Mouse (Mus musculus): Measurements from ENCODE around the gene Zfp13. TPM values are rescaled to one million over a fixed set of nuclear protein-coding genes. Genes with fewer than 3 reads are reported as not detected.
A peak's percentile ranks its signal among the peaks of the same experiment; 100 is the strongest.
"Not testable (repeated sequence)": the region's sequence is repeated elsewhere in the genome, so short reads cannot be mapped to it uniquely, and the experiment has no call there.

Zfp13 gene
- total RNA-seq, 2 experiments from 2014 or later: 4.9 TPM

- DNase-seq; intact Hi-C loops (cut with DNase I; ENCODE audit: low total_unique reads): not testable (repeated sequence)
Measured at GRCm38 (mm10) chr17:23595139-23595538, 4.1 kb downstream of the Zfp13 start.

GRCm38 (mm10) chr17:23592926-23593300 is 6.4 kb downstream of the Zfp13 start:
- DNase-seq: no peak
- intact Hi-C loops (cut with DNase I; ENCODE audit: low total_unique reads): no loop called here

GRCm38 (mm10) chr17:23592208-23592925 is 6.9 kb downstream of the Zfp13 start:
- peak; percentile 94 for DNase-seq
- intact Hi-C loops (cut with DNase I; ENCODE audit: low total_unique reads): no loop called here

DNA sequence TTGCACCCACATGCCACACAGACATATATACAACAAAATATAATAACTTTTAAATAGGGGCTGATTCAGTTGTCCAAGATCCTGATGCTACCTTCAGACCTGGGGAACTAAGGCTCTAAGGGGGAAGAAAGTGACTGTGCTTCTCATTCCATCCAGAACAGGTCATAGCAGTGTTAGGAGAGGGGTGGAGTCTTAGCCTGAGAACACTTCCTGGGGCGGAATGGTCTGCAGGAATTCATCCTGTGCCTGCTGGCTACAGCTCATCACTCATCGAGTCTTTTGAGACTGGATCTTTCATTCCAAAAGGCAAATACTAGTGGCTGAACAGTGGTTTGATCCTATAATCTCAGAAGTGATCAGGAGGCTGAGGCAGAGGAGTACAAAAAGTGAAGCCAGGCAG is 12.0 kb downstream of the Zfp13 start:
- intact Hi-C loops (cut with DNase I; ENCODE audit: low total_unique reads): no loop called here
- no peak for DNase-seq

GRCm38 (mm10) chr17:23585721-23586491 is 13.4 kb downstream of the Zfp13 start:
- peak; percentile 34 for DNase-seq
- intact Hi-C loops (cut with DNase I; ENCODE audit: low total_unique reads): no loop called here

GRCm38 (mm10) chr17:23584786-23585185 is 14.5 kb downstream of the Zfp13 start:
- no peak for DNase-seq
- intact Hi-C loops (cut with DNase I; ENCODE audit: low total_unique reads): no loop called here

DNA sequence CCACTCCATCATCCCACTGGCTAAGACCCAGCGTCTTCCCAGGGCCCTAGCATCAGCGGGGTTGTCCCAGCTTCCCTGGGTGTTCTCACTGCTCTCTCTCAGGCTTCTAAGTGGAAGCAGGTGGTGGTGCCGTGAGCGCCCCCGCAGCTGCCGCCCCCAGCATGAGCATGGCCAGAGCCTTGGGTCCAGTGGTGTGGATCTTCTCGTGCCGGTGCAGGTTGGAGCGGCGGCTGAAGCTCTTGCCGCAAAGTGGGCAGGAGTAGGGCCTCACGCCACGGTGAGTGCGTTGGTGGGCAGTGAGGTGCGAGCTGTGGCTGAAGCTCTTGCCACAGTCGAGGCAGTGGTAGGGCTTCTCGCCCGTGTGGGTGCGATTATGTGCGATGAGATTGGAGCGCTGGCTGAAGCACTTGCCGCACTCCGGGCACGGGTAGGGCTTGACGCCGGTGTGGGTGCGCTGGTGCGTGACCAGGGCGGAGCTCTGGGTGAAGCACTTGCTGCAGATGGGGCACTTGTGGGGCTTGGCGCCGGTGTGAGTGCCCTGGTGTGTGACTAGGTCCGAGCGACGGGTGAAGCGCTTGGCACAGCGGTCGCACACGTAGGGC is 23.2 kb downstream of the Zfp13 start:
- no peak for DNase-seq
- intact Hi-C loops (cut with DNase I; ENCODE audit: low total_unique reads): no loop called here

- no peak for DNase-seq
- intact Hi-C loops (cut with DNase I; ENCODE audit: low total_unique reads): loop anchor here (5.0 kb wide), 2 partner anchors 38 to 133 kb away; no protein-coding TSS in a partner anchor
Measured at GRCm38 (mm10) chr17:23574130-23574529, 25.2 kb downstream of the Zfp13 start.

GRCm38 (mm10) chr17:23572059-23572458 is 27.2 kb downstream of the Zfp13 start:
- DNase-seq: no peak
- intact Hi-C loops (cut with DNase I; ENCODE audit: low total_unique reads): loop anchor here (5.0 kb wide), 2 partner anchors 40 to 135 kb away; no protein-coding TSS in a partner anchor

DNA sequence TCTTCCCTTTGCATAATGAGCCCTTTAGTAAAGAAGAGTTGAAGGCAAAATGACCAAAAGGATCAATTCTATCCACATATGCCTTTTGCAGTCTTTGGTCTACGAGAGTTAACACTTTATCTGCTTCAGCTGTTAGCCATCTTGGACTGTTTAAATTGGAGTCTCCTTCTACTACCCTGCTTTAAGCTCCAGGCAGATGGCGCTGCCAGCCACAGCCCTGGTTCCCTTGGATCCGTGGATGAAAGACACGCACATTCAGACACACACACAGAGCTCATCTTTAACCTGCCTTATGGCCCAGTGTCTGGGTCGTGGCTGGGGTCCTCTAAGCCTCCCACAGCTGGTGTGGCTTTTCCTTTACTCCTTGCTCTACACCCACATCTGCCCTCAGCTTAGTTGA is 28.2 kb downstream of the Zfp13 start:
- no peak for DNase-seq
- intact Hi-C loops (cut with DNase I; ENCODE audit: low total_unique reads): loop anchor here (5.0 kb wide), 2 partner anchors 41 to 136 kb away; no protein-coding TSS in a partner anchor

- intact Hi-C loops (cut with DNase I; ENCODE audit: low total_unique reads): loop anchor here (5.0 kb wide), 2 partner anchors 42 to 137 kb away; no protein-coding TSS in a partner anchor
- DNase-seq: peak; percentile 35
Measured at GRCm38 (mm10) chr17:23570017-23570416, 29.3 kb downstream of the Zfp13 start.

GRCm38 (mm10) chr17:23568370-23568769 is 30.9 kb downstream of the Zfp13 start:
- intact Hi-C loops (cut with DNase I; ENCODE audit: low total_unique reads): no loop called here
- no peak for DNase-seq

GRCm38 (mm10) chr17:23566787-23567186 is 32.5 kb downstream of the Zfp13 start:
- no peak for DNase-seq
- intact Hi-C loops (cut with DNase I; ENCODE audit: low total_unique reads): no loop called here

DNA sequence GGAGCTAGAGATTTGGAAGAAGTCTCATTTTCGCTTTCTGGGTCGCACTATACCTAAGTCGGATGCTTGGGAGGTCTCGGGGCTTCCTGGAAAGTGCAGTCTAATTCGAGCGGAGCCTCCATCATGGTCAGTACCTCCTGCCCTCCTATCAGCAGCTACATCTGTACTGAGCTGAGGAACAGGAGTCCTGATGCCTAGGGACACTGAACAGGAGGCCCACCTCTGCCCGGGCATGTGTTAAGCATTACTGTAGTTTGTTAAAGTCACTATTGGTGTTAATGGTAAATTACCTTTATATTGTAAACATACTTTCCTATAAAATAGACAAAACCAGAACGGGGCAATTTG is 34.9 kb downstream of the Zfp13 start:
- no peak for DNase-seq
- intact Hi-C loops (cut with DNase I; ENCODE audit: low total_unique reads): no loop called here

DNA sequence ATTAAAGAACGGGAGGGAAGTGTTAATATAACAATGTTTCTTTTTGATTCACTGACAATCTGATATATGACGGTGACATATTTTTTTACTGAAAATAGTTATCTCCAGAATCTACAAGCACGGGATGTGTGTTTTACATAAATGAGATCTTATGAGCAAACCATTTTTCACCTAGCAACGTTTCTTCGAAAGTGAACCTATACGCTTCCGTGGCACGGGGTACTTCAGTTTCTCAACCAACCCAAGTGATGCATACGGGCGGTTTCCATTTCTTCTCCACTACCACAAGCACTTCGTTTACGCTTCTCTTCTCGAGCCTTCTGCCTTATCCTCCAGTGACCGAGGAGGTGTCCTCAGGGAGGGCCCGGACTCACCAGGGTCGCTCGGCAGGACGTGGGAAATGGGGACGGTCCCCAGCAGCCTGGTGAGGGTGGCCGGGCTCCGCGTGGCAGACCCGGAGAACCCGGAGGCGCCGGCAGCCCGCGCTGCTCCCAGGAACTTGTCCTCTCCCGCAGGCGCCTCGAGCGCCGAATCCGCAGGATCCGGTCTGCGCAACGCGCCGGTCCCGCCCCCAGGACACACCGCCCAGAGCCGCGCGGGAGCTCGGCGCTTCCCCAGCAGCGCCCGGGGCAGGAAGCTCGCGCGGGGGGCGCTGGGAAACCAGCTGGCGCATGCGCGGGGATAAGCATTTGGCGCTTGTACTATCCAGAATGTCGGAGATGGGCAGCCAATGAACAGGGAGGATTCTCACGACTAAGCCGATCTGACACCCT is 35.5 kb downstream of the Zfp13 start, which contains the start of gene Zfp213:
Gene Zfp213, minus strand, starts transcription at position 644 of the 773 bp plus-strand sequence.
- DNase-seq: peak; percentile 96
- intact Hi-C loops (cut with DNase I; ENCODE audit: low total_unique reads): no loop called here

DNA sequence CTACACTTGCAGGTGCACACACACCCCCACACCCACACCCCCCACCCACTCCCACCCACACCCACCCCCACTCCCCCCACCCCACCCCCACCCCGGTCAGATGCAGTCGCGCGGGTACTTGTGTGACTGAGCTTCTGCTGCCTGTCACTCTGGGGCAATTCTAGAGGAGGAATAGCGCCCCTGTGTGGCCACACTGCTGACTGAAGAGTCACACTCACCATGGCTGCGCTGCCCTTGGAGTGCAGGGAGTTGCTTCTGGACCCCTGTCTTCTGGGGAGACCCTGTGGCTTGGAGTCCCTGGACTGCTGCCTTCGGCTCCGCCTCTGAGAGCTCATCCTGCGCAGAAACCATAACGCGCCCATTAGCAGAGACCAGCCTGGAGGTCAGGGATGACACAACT is 39.5 kb downstream of the Zfp13 start:
- intact Hi-C loops (cut with DNase I; ENCODE audit: low total_unique reads): no loop called here
- peak; percentile 35 for DNase-seq

DNA sequence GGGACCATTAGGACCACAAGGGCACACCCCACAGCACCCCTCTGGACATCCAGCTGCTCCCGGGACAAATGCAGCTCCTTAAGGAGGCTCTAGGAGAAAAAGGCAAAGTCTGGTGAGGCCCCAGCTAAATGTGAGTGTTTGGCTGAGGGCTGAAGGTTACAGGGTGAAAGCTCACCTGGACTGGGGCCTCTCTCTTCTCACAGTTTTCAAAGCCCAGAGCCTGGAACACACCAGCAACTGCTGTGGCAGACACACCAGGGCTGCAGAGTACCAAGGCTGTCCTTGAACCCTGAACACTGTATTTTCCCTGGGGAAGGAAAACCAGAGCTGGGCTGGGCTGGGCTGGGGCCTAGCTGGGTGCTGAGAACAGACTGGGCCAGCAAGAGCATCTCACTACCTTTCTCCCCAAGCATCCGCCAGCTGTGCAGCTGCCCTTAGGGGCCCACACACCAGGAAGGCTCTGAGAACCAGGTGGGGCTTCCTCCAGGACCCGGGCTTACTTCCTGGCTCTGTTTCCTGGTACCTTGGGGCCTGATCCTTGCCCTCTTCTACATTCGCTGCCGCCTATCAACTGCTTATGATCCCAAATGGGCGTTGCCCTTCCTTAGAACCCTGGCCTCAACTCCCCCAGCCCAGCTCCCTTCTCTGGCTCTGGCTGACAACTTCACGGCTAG is 43.9 kb downstream of the Zfp13 start:
- no peak for DNase-seq
- intact Hi-C loops (cut with DNase I; ENCODE audit: low total_unique reads): no loop called here

DNA sequence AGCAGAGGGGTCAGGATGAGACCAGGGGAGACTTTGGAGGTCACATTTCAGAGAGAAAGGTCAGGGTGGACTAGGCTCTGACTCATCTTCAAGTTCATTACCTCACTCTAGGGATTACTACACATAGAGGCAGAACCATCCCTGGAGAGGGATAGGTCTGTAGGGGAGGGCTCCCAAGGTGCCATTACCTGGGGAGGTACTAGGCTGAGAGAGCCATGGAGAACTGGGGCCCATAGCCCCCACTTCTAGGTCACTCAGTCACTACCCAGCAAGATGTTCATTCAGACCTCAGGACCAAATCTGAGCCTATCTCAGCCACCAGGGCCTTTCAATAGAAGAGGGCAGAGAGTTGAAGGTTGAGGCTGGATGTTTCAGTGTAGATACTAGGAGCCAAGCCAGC is 45.0 kb downstream of the Zfp13 start:
- intact Hi-C loops (cut with DNase I; ENCODE audit: low total_unique reads): no loop called here
- no peak for DNase-seq

- no peak for DNase-seq
- intact Hi-C loops (cut with DNase I; ENCODE audit: low total_unique reads): no loop called here
Measured at GRCm38 (mm10) chr17:23553634-23554120, 45.6 kb downstream of the Zfp13 start.
